Mouse (Mus musculus) urinary bladder, postnatal 25 days (tissue): ENCODE data around the gene Tmem141.

Source experiments
- DNase-seq: peaks from one replicate; pipeline ENCODE4 v3.0.0; 2022; ENCODE audit warnings: low spot score

Tmem141 gene

DNA sequence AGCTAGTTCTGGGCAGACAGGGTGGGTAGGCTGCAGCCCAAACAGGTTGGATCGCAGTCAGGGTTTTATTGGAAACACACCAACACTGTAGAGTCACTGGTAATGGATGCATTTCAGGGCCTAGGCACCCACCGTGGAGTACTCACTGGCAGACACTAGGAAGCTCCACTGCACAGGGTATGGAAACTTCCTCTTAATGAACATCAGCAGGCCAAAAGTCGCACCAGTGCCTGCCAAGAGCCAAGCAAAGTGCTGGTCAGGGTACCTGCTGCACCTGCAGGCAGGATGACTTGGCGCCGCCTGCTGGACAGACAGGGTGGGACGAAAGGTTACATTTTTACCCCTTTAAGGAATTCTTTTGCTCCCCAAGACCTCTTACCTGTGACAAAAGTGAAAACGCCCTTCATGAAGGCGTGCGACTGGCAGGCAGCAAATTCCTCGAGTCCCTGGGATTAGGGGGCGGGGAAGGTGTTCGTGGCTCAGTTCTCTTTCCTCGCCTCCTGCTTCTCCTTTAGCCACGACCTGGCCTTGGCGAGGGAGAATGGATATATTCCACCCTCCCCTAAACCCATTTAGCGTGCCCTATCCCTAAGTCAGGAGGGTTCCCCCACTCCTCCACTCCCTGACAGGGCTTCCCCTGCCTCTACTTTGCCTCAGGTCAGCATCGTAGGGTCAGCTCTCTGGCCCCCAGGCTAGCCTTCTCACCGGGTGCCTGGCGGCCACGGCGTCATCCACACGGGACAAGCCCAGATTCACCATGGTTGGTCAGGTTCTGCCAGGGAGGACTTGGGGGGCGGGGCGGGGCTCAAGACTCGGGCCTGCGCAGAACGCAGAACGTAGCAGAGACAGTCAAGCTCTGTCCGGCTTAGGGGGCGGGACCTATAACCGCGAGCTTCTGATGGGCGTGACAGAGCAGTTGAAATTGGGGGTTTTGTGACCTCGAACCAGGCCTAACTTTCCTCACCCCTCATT, at the start of gene Tmem141:
Gene Tmem141, minus strand, starts transcription at position 777 of the 972 bp plus-strand sequence.
- peak; percentile 85 for DNase-seq

DNA sequence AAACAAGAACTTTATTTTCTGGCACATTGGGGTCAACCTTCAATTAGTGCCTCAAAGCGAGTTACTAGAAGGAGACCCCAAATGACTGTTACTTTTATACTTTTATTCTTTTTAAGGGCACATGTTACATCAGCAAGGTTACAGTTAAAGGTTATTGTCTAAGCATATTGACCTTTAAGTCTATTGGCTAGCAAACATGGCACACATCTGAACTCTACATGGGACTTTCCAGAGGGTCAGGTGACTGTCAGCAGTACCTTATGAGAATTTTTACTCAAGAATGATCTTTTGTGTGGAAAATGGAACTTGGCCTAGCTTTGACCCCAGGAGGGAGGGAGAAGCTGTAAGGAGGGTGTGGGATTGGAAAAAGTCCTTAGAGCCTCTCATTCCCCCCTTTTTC, 44.7 kb upstream of the Tmem141 start:
- DNase-seq = no peak

DNA sequence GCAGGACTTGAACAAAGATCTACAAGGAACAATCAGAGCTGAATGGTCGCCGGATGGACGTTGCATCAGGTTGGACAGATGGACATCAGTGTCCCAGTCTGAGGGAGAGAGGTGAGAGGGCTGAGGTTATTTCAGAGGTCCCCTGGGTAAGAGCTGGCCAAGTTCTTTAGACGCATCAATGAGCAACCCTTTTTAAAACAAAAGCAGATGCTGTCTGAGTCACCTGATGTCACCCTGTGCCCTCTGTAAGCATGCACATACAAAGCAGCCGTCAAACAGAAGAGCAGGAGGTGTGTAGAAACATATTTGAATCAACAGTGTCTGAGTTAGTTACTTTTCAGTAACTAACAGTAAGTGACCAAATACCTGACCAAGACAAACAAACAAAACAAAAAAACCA, 42.3 kb upstream of the Tmem141 start:
- DNase-seq = no peak

DNA sequence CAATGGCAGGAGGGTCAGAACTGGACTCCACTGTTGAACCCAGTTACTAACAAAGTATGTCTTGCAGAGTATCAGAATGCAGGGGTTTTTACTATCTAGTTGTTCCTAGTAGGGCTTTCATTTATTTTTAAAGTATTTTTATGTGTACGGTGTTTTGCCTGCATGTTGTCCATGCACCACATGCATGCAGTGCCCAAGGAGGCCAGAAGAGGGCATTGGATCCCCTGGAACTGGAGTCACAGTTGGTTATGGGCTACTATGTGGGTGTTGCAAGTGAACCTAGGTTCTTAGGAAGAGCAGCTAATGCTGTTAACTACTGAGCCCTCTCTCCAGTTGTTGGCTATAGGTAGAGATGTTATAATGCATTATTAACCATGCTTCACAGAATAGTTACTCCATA, 41.7 kb upstream of the Tmem141 start:
- peak; percentile 62 for DNase-seq

DNA sequence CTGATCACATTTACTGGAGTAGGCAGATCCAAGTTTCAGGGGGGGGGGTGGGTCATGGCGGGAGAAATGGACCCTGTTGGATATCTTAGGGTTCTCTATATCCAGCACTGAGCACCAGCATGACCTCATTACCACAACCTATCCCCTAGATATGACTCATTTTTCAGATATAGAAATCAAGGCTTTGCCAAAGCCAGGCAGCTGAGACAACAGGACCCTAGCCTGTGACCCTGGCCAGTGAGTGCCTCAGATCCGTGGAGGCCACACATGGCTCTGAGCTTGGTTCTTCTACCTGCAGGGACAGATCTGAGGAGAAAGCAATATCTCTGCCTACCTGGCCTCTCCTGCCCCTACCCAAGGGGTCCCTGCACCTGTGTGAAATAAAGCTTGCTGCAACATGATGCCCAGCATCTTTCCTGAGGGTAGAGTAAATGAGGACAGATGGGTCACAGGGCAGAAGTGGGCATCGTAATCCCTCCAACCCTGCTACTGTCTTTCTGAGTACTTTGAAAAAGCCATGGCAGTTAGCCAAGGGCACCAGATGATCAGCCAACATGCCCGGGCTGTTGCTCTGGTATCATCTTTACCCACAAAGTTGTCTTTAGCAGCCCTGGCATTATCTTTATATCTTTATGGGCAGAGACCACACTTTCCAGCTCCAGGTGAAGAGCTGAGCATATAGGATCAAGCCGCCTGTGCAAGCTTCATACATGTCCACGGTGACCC, 39.6 kb upstream of the Tmem141 start:
- no peak for DNase-seq

DNA sequence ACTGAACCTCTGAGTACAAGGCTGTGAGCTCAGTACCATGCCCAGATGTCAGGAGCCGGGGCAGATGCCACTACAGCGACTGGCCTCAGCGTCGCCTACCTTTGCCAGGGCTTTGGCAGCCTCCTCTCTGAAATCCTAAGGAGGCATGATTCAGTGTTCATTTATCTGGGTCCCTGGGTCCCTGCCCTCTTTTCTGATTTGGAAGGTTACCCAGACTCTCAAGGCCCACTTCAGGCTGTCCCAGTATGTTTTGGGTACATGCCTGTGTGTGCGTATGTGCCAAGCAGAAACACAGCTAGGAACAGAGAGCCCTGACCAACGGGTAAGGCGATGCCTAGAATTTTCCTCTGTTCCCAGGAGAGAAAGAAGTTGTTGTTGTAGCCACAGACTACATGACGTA, 38.5 kb upstream of the Tmem141 start:
- DNase-seq = no peak

DNA sequence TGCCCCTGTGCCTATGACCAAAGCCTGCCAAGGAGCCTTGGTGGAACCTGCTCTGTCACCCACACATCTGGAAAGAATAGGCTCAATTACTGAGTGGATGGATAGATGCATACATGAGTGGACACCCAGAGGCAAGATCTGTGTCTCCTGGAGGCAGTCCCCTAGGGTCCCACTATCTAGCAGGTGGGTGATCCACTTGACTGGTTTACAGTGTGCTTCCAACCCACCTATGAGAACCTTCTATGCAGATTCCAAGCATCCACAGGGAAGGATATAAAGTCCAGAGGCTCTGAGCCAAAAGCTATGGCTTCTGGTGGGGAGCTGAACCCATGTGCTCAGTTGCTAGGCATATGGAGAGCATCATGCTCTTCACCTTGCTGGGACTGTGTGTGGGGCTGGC, 35.8 kb upstream of the Tmem141 start, which contains the start of gene Lcn5:
Gene Lcn5, plus strand, starts transcription at position 301 of the 400 bp plus-strand sequence.
- no peak for DNase-seq

DNA sequence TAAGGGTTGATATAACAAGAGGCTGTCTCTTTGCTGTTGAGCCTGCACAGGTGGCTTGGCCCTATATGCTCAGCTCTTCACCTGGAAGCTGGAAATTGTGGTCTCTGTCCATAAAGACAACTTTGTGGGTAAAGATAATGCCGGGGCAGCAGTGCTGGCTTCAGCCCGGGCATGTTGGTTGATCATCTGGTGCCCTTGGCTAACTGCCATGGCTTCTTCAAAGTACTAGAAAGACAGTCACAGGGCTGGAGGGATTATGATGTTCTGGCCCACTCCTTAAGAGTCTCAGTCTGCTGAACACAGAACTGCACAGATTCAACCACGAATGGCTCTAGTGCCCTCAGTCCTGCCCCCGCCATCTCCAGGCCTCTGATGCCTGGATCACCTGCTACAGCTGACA, 35.4 kb upstream of the Tmem141 start:
- no peak for DNase-seq

DNA sequence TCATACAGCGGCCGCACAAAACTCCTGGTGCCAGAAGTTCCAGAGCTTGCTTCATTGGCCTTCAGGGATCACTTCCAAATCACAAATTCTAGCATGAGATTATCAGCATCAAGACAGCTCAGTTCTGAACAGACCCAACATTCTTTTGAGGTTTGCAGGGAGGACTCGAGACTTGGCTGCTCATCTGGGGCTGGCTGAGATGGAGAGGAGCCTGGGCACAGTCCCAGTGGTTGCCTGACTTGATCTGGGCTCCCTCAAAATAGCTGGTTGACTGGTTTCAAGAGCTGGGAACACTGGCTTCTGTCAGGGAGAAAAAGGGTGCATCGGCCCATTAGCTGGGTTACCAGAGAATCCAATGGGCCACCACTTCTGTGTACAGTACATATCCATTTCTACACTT, 34.9 kb upstream of the Tmem141 start:
- no peak for DNase-seq

DNA sequence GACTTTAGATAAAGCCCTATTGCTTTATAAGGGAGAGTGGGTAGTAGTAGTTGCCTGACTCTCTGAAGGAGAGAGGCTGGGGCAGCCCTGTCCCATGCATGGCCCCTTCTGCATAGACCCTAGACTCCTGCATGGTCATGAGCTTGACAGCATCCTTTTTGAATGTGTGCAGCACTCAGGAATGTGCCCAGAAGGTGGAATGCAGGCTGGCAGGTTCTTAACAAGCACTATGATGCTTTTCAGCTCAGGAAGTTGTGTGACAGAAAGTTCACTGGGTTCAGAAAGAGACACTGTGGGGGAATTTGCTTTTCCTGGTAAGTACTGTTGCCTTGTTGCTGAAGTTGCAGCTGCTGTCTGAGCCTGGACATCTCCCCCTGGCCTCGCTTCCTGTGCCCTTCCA, 32.7 kb upstream of the Tmem141 start:
- no peak for DNase-seq

DNA sequence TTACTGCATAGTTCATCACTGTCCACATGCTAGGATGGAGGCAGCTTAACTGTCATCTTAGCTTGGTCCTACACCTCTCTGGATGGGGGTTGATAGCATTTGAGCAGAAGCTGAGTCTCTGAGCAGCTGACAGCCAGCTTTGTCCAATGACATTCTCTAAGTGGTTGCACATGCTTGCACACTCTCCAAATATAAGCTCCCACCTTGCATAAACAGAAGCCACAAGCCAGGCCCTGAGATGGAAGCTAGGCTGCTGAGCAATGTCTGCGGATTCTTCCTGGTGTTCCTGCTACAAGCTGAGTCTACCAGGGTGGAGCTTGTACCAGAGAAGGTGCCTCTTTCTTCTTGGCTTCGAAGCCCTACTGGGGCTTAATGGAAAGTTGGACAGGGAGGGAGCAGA, 31.1 kb upstream of the Tmem141 start, which contains the start of gene Lcn8:
Gene Lcn8, plus strand, starts transcription at position 219 of the 400 bp plus-strand sequence.
- DNase-seq = no peak

DNA sequence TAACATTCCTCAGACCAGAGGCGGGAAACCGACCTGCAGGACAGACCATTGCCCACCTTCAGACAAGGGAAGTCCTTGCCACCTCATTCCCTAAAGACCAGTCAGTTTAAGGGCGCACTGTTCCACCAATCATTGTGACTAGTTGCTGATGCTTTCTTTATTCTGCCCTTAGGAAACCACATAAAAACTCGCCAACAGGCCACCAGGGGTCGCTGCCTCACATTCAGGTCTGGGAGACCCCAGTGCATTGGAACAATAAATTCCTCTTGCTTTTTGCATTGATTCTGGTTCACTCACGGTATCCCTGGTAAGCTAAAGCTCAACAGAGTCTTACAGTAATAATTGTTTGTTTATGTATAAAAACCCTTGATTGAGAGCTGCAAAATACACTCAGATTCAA, 18.1 kb upstream of the Tmem141 start:
- peak; percentile 43 for DNase-seq

DNA sequence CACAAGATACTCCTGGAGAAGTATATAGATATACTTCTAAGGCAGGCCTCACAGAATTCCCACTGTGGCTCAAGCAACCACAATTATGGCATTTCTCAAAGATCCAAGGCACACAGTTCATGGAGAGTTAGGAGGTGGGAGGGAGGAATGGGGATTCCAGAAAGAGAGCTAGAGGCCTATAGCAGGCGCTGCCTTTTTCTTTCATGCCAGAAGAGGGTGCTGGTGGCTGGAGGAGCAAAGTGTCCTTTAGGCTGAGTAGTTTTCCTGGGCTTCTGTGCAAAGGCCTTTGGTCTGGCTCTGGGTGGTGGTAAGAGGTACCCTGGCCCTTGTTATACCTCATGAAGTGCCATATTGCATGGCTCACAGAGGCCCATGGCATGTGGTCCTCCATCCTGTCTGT, 12.2 kb upstream of the Tmem141 start:
- DNase-seq = no peak

DNA sequence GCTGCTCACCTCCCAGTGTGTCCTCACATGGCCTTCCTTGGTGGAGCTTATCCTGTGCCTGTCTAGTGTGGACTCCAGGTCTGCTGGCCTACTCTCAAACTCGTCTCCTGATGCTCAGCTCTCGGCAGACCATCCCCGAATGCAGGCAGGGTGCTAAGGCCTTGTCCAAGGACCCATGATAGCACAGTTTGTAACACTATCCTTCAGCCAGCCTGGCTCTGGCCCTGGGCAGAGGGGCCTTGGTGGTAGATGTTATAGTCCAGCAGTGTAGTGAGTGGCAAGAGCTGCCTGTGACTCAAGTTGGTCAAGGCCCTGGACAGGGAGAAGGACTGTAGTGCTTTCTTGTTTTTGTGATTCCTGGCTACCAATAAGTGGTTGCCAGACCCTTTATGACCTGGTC, 11.8 kb upstream of the Tmem141 start:
- DNase-seq = no peak

DNA sequence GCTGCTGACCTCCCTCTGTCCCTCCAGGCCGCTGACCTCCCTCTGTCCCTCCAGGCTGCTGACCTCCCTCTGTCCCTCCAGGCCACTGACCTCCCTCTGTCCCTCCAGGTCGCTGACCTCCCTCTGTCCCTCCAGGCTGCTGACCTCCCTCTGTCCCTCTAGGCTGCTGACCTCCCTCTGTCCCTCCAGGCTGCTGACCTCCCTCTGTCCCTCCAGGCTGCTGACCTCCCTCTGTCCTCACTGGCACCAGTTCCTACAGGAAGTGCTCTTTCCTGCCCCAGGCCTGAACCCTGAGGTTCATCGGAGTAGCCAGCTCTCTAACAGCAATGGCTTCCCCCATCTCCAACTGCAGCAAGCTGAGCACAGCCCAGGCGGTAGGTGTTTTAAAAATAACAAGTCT, 6.9 kb upstream of the Tmem141 start:
- no peak for DNase-seq

DNA sequence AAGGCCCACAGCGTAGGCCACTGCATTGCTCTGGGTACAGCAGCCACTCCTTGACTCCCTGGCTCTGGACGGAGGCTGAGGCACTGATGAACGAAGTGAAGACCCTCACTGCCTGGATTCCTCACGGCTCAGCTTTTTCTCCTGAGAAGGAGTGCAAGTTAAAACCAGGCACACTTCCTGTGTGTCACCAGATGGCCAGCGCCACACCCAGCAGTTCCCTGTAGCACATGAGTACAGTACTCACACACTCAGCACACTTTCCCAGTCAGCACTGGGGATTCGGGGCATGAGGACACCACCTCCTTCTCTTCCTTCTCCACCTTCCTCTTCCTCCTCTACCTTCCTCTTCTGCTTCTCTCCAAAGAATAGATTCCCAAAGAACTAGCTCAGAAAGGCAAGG, 6.0 kb upstream of the Tmem141 start, which contains the start of gene Fcna:
Gene Fcna, minus strand, starts transcription at position 220 of the 400 bp plus-strand sequence.
- DNase-seq = no peak

DNA sequence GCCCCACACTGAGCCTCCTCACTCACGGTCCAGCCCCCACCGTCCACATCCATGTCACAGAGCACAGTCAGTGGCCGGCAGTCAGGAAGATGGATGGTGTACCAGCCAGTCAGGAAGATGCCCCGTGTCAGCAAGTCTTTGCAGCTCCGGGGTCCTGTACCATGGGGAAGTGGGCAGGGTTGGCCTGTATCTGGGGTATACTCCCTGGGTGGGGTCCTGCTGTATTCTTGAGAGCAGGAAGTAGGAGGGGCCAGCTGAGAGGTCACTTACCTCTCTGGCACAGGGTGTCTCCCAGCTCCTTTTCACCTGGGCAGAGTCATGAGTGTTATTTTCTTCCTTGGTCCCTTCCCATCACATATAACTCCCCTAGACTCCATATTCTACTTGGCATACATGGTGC, 4.2 kb upstream of the Tmem141 start:
- DNase-seq = no peak

DNA sequence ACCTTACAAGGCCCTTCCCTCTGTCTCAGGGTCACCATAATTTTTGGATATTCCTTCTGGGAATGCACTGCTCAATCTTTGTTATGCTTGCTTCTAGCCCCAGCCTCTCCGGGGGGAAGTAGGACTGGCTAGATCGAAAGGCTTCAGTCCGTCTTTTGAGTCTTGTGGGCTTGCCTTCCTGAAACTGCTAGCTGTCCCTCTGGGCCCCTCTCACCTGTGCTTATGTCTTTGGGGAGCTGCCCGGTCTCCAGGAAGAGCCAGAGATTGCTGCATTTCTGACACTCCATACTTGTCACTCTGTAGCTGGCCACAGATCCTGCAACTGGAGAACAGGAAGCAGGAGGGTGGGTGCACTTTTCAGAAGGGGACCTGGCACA, 965 bp downstream of the Tmem141 start:
- no peak for DNase-seq

DNA sequence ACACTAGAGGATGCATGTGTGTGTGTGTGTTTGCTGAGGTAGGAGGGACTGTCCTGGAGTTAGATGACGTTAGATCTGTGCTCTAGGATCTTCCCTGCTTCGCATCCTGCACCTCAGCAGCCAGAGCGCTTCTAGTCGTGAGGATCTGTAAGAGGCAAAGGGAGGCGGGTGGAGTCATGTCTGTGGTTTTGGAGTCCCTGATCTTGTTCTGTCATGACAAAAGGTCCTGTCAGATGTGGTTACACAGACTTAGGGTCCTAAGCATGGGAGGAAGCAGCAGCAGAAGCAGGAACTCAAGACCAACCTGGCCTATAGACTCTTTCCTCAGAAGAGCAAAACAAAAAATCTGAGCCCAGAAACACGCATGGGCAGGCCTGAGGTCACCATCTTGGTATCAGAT, 1.4 kb downstream of the Tmem141 start:
- no peak for DNase-seq

DNA sequence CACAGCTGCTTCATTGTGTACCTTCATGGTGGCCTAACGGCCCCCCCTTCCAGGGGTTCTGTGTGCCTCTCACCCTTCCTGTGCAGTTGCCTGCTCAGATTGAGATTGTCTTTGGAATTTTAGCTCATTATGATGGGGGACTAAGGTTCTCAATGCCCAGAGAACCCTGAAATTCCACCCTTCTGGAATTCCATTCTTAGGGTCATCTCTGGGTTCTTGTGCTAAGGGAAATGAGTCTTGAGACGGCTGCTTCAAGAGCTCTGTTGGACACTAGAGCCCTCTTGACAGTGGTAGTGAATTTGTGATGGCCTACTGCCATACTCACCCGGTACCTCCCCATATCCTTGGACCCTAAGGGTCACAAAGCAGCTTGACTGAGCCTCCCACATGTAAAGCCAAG, 4.2 kb downstream of the Tmem141 start, which contains the start of gene Ccdc183:
Gene Ccdc183, minus strand, starts transcription at position 101 of the 400 bp plus-strand sequence.
- no peak for DNase-seq

DNA sequence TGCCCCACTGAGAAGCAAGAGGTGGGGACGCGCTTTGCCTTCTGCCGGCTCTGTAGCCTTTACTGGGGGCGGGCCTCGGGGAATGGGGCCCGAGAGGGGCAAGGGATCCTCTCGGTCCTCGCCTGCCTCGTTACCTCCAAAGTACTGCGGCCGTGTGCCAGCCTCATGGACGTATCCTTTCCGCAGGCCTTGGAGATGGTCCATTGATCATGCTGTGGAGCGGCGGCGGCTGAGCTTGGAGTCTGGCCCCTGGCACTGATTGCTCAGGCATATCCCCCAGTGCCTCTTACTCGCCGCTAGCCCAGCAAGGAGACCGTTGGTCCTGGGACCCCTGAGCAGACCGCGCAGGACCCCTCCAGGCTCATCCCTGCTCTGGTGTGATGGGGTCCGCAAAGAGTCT, 5.4 kb downstream of the Tmem141 start:
- DNase-seq = no peak

DNA sequence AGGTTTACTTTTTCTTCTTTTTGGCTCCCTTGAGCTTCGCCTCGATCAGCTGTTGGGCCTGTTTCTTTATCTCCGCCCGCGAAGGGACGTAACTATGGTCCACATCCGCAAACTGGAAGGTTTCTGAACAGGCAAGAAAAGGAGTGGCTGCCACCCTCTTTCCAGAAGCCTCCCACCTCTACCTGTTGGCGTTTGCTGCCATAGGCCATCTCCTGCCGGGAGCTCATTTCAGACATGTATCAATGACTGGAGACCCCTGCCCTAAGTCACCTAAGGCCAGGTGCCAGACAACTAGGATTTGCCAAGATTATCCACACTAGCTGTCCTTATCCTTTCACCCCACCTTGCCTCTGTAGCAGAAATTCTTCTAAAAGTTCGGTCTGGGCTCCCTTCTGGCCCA, 13.1 kb downstream of the Tmem141 start:
- DNase-seq = no peak
